Mouse (Mus musculus) heart, embryonic 10.5 days (tissue): ENCODE data around the gene Gpc5. TPM values are rescaled to one million over a fixed set of nuclear protein-coding genes. Genes with fewer than 3 reads are reported as not detected.
"Not testable (repeated sequence)": the region's sequence is repeated elsewhere in the genome, so short reads cannot be mapped to it uniquely, and the experiment has no call there.

Experiments used
- DNase-seq: peaks from one replicate; pipeline ENCODE4 v3.0.0-alpha.2; 2017; ENCODE audit warnings: low spot score
- H3K27ac ChIP-seq: fragments of 300-500 bp; sonication (generic); 2 replicates; pipeline ENCODE4 v1.5.1; 2016; ENCODE audit warnings: mild to moderate bottlenecking
- H3K27me3 ChIP-seq: fragments of 300-500 bp; sonication (generic); 2 replicates; pipeline ENCODE4 v1.6.1; 2016; ENCODE audit warnings: mild to moderate bottlenecking; ENCODE audit not compliant: poor library complexity, insufficient read depth, severe bottlenecking
- H3K36me3 ChIP-seq: fragments of 300-500 bp; sonication (generic); 2 replicates; pipeline ENCODE4 v1.6.1; 2016; ENCODE audit warnings: mild to moderate bottlenecking, moderate library complexity
- H3K4me1 ChIP-seq: fragments of 300-500 bp; sonication (generic); 2 replicates; pipeline ENCODE4 v1.6.1; 2016; ENCODE audit warnings: mild to moderate bottlenecking
- H3K4me3 ChIP-seq: fragments of 300-500 bp; sonication (generic); 2 replicates; pipeline ENCODE4 v1.5.1; 2016; ENCODE audit warnings: mild to moderate bottlenecking, moderate library complexity
- H3K9me3 ChIP-seq: fragments of 300-500 bp; sonication (generic); 2 replicates; pipeline ENCODE4 v1.6.1; 2016; ENCODE audit warnings: mild to moderate bottlenecking, moderate library complexity
- WGBS: fragments of 180-500 bp; shearing (Covaris S2); methylation state at CpG from one replicate; pipeline ENCODE4 v1.1.7; 2016; 5-methylcytosine and 5-hydroxymethylcytosine counted together
- polyA plus RNA-seq: library from polyadenylated mRNA; unstranded; fragments of >200 nt; fragmentation: Nextera tagmentation; extraction: Ambion mirVana; gene quantifications from 2 replicates; pipeline ENCODE4 v1.2.1, GENCODE M21; 2016

Gpc5 gene
- 0.50 and 0.63 TPM in 2 replicates for polyA plus RNA-seq

- Histone ChIP-seq H3K36me3 (no peaks in the 10 kb centered on the region), H3K4me1 (peaks cover 8% of the 10 kb centered on the region; the same call in 1 of the 2 replicates), H3K27me3 (peaks cover 53% of the 10 kb centered on the region), H3K4me3 (peak within 1 kb of the TSS; percentile 80), H3K27ac (peak within 1 kb of the TSS; percentile 47; the same call in 1 of the 2 replicates), H3K9me3 (no peaks in the 10 kb centered on the region)
- peak; percentile 91 for DNase-seq
- WGBS: under 1% methylated on average over 31 of the region's 31 CpGs
Measured at GRCm38 (mm10) chr14:115092081-115092480, at the start of gene Gpc5. TSS of gene Gpc5 (plus strand) at chr14:115092215.

- Histone ChIP-seq H3K36me3 (peaks cover 47% of the 10 kb centered on the region), H3K4me3 (peak overlapping the region; percentile 95), H3K27ac (peak overlapping the region; percentile 99), H3K9me3 (no peaks in the 10 kb centered on the region), H3K4me1 (peaks cover 8% of the 10 kb centered on the region), H3K27me3 (no peaks in the 10 kb centered on the region)
- no peak for DNase-seq
- WGBS: 0% methylated on average over 4 of the region's 4 CpGs
Measured at GRCm38 (mm10) chr14:115042660-115043059, 49.4 kb upstream of the Gpc5 start.

- no peak for DNase-seq
- Histone ChIP-seq H3K36me3 (peaks cover 51% of the 10 kb centered on the region), H3K27ac (no peak overlapping the region), H3K4me3 (peak overlapping the region; percentile 95), H3K9me3 (no peaks in the 10 kb centered on the region), H3K27me3 (no peaks in the 10 kb centered on the region), H3K4me1 (peaks cover 8% of the 10 kb centered on the region)
- 89% methylated on average over 5 of the region's 5 CpGs for WGBS
Measured at GRCm38 (mm10) chr14:115044016-115044415, 48.0 kb upstream of the Gpc5 start.

GRCm38 (mm10) chr14:115045712-115046111 is 46.3 kb upstream of the Gpc5 start:
- peaks cover 8% of the 10 kb centered on the region for H3K4me1 ChIP-seq
- H3K36me3 ChIP-seq: peaks cover 51% of the 10 kb centered on the region
- no peak overlapping the region for H3K27ac ChIP-seq
- no peaks in the 10 kb centered on the region for H3K27me3 ChIP-seq
- 94% methylated on average over 3 of the region's 3 CpGs for WGBS
- no peak for DNase-seq
- no peaks in the 10 kb centered on the region for H3K9me3 ChIP-seq
- H3K4me3 ChIP-seq: no peak overlapping the region

- H3K4me3 ChIP-seq: no peak overlapping the region
- peaks cover 51% of the 10 kb centered on the region for H3K36me3 ChIP-seq
- no peaks in the 10 kb centered on the region for H3K27me3 ChIP-seq
- WGBS: 92% methylated on average over 3 of the region's 3 CpGs
- no peak for DNase-seq
- peaks cover 8% of the 10 kb centered on the region for H3K4me1 ChIP-seq
- H3K9me3 ChIP-seq: no peaks in the 10 kb centered on the region
- H3K27ac ChIP-seq: no peak overlapping the region
Measured at GRCm38 (mm10) chr14:115047316-115047715, 44.7 kb upstream of the Gpc5 start.

GRCm38 (mm10) chr14:115047990-115048862 is 43.8 kb upstream of the Gpc5 start:
- DNase-seq: no peak
- no peak overlapping the region for H3K27ac ChIP-seq
- no peaks in the 10 kb centered on the region for H3K9me3 ChIP-seq
- H3K36me3 ChIP-seq: peaks cover 48% of the 10 kb centered on the region
- peaks cover 8% of the 10 kb centered on the region for H3K4me1 ChIP-seq
- no peak overlapping the region for H3K4me3 ChIP-seq
- 61% methylated on average over 5 of the region's 5 CpGs for WGBS
- no peaks in the 10 kb centered on the region for H3K27me3 ChIP-seq

- no peak for DNase-seq
- peaks cover 41% of the 10 kb centered on the region for H3K36me3 ChIP-seq
- WGBS: 38% methylated on average over 5 of the region's 5 CpGs
Measured at GRCm38 (mm10) chr14:115048863-115049566, 43.0 kb upstream of the Gpc5 start.

GRCm38 (mm10) chr14:115049831-115050230 is 42.2 kb upstream of the Gpc5 start:
- Histone ChIP-seq H3K27me3 (no peaks in the 10 kb centered on the region), H3K4me1 (no peaks in the 10 kb centered on the region), H3K4me3 (no peak overlapping the region), H3K36me3 (peaks cover 33% of the 10 kb centered on the region), H3K27ac (no peak overlapping the region), H3K9me3 (no peaks in the 10 kb centered on the region)
- no peak for DNase-seq

More at GRCm38 (mm10) chr14:115048863-115049566, 43.0 kb upstream of the Gpc5 start:
- no peak overlapping the region for H3K27ac ChIP-seq
- no peaks in the 10 kb centered on the region for H3K27me3 ChIP-seq
- H3K4me1 ChIP-seq: peaks cover 2% of the 10 kb centered on the region; the same call in 1 of the 2 replicates
- no peak overlapping the region for H3K4me3 ChIP-seq
- no peaks in the 10 kb centered on the region for H3K9me3 ChIP-seq

GRCm38 (mm10) chr14:115051106-115051760 is 40.8 kb upstream of the Gpc5 start:
- Histone ChIP-seq H3K4me3 (no peak overlapping the region), H3K27ac (no peak overlapping the region), H3K4me1 (no peaks in the 10 kb centered on the region), H3K27me3 (no peaks in the 10 kb centered on the region), H3K36me3 (peaks cover 19% of the 10 kb centered on the region), H3K9me3 (no peaks in the 10 kb centered on the region)
- DNase-seq: no peak
- WGBS: 81% methylated on average over 5 of the region's 5 CpGs

- Histone ChIP-seq H3K27me3 (no peaks in the 10 kb centered on the region), H3K9me3 (no peaks in the 10 kb centered on the region), H3K36me3 (peaks cover 7% of the 10 kb centered on the region), H3K27ac (no peak overlapping the region), H3K4me3 (no peak overlapping the region), H3K4me1 (no peaks in the 10 kb centered on the region)
- WGBS: 87% methylated on average over 4 of the region's 4 CpGs
- DNase-seq: no peak
Measured at GRCm38 (mm10) chr14:115052371-115052770, 39.6 kb upstream of the Gpc5 start.

GRCm38 (mm10) chr14:115054252-115054651 is 37.8 kb upstream of the Gpc5 start:
- WGBS: 89% methylated on average over 4 of the region's 4 CpGs
- Histone ChIP-seq H3K27me3 (no peaks in the 10 kb centered on the region), H3K4me3 (no peak overlapping the region), H3K9me3 (no peaks in the 10 kb centered on the region), H3K27ac (no peak overlapping the region), H3K36me3 (no peaks in the 10 kb centered on the region), H3K4me1 (no peaks in the 10 kb centered on the region)
- no peak for DNase-seq

GRCm38 (mm10) chr14:115057524-115057923 is 34.5 kb upstream of the Gpc5 start:
- H3K36me3 ChIP-seq: no peaks in the 10 kb centered on the region
- WGBS: 91% methylated on average over 4 of the region's 4 CpGs
- no peak overlapping the region for H3K4me3 ChIP-seq
- DNase-seq: no peak
- no peak overlapping the region for H3K27ac ChIP-seq
- H3K4me1 ChIP-seq: no peaks in the 10 kb centered on the region
- no peaks in the 10 kb centered on the region for H3K9me3 ChIP-seq
- no peaks in the 10 kb centered on the region for H3K27me3 ChIP-seq

GRCm38 (mm10) chr14:115066164-115066563 is 25.9 kb upstream of the Gpc5 start:
- not testable (repeated sequence) for H3K4me3 ChIP-seq, H3K36me3 ChIP-seq, H3K9me3 ChIP-seq, H3K4me1 ChIP-seq, H3K27me3 ChIP-seq, DNase-seq, H3K27ac ChIP-seq
- WGBS: 74% methylated on average over 2 of the region's 2 CpGs
